Comparison of ENCODE assay signal across 10 mouse cellular contexts in genomic region chr6:83179390-83180117, GRCm38 (mm10). TPM values are rescaled to one million over a fixed set of nuclear protein-coding genes. Genes with fewer than 3 reads are reported as not detected.
DNase-seq lines count a peak whose midpoint lies in the region; ATAC-seq and TF ChIP-seq lines count a peak whose summit lies in the region.
"Had no signal": no experiment of that assay in that cellular context is flagged by ENCODE, and none has a peak within 500 bp of the region (broad histone marks: within the 10 kb centered on the region; RNA-seq: fewer than 3 reads in every experiment).

No protein-coding gene starts in this region.

- H3K9ac ChIP-seq in liver, embryonic 11.5 days (ENCODE audit: low read depth, low read length), result no peak overlapping the region
- no peak overlapping the region for H3K9ac ChIP-seq in liver, postnatal 0 days (replicated peaks)
- peak overlapping the region; percentile 40; the same call in 1 of the 2 replicates for H3K9ac ChIP-seq in limb, embryonic 11.5 days (ENCODE audit: low read length)

- 49% methylated on average over 12 of the region's 12 CpGs for WGBS in liver, embryonic 11.5 days
- WGBS in liver, postnatal 0 days (ENCODE audit: insufficient replicate concordance), result 55% methylated on average over 12 of the region's 12 CpGs
- WGBS in hindbrain, embryonic 10.5 days, result 13% methylated on average over 12 of the region's 12 CpGs
- WGBS in limb, embryonic 11.5 days, result 17% methylated on average over 12 of the region's 12 CpGs

- no peaks in the 10 kb centered on the region for H3K9me3 ChIP-seq in liver, embryonic 11.5 days (ENCODE audit: control insufficient read depth, low read length)
- H3K9me3 ChIP-seq in liver, postnatal 0 days (ENCODE audit: low read length), result no peaks in the 10 kb centered on the region
- H3K9me3 ChIP-seq in hindbrain, embryonic 10.5 days, result no peaks in the 10 kb centered on the region
- no peaks in the 10 kb centered on the region for H3K9me3 ChIP-seq in limb, embryonic 11.5 days (ENCODE audit: control insufficient read depth, low read length)

- peaks cover 9% of the 10 kb centered on the region; the same call in 1 of the 2 replicates for H3K4me1 ChIP-seq in liver, embryonic 11.5 days (replicated peaks; ENCODE audit: control insufficient read depth, insufficient read depth, low read length)
- H3K4me1 ChIP-seq in liver, postnatal 0 days (ENCODE audit: insufficient read depth), result peaks cover 2% of the 10 kb centered on the region; the same call in 1 of the 2 replicates
- H3K4me1 ChIP-seq in hindbrain, embryonic 10.5 days (replicated peaks), result peaks cover 17% of the 10 kb centered on the region
- peaks cover 8% of the 10 kb centered on the region; the same call in 1 of the 2 replicates for H3K4me1 ChIP-seq in limb, embryonic 11.5 days (ENCODE audit: control insufficient read depth, insufficient read depth, low read length)

- no peak overlapping the region for H3K27ac ChIP-seq in liver, embryonic 11.5 days (ENCODE audit: low read depth, low read length)
- H3K27ac ChIP-seq in liver, postnatal 0 days (ENCODE audit: low read depth), result no peak overlapping the region
- H3K27ac ChIP-seq in hindbrain, embryonic 10.5 days, result peak overlapping the region; percentile 74
- no peak overlapping the region for H3K27ac ChIP-seq in limb, embryonic 11.5 days (replicated peaks; ENCODE audit: low read depth, low read length)

- no peaks in the 10 kb centered on the region for H3K27me3 ChIP-seq in liver, embryonic 11.5 days (replicated peaks; ENCODE audit: control insufficient read depth, insufficient read depth, low read length)
- no peaks in the 10 kb centered on the region for H3K27me3 ChIP-seq in liver, postnatal 0 days (ENCODE audit: insufficient read depth, low read length)
- no peaks in the 10 kb centered on the region for H3K27me3 ChIP-seq in hindbrain, embryonic 10.5 days (ENCODE audit: insufficient read depth, poor library complexity, severe bottlenecking)
- H3K27me3 ChIP-seq in limb, embryonic 11.5 days (ENCODE audit: control insufficient read depth, insufficient read depth, low read length), result no peaks in the 10 kb centered on the region
- H3K27me3 ChIP-seq: Patski had no signal

- TF ChIP-seq CTCF in liver, postnatal 0 days (IDR thresholded peaks at IDR 0.05; ENCODE audit: low read depth), result no peak

- H3K4me2 ChIP-seq in liver, embryonic 11.5 days, result peak overlapping the region; percentile 48
- no peak overlapping the region for H3K4me2 ChIP-seq in liver, postnatal 0 days (ENCODE audit: low read depth, low read length)
- peak overlapping the region; percentile 48 for H3K4me2 ChIP-seq in limb, embryonic 11.5 days (ENCODE audit: low read depth, severe bottlenecking)

- no peak for TF ChIP-seq EP300 in liver, postnatal 0 days (IDR thresholded peaks at IDR 0.05; ENCODE audit: low read depth)

- ATAC-seq in liver, embryonic 11.5 days (replicated peaks; ENCODE audit: low FRiP score), result peak; percentile 45
- ATAC-seq in liver, postnatal 0 days, result no peak
- ATAC-seq in limb, embryonic 11.5 days (ENCODE audit: insufficient number of reproducible peaks, low FRiP score, low TSS enrichment, low read depth), result 0 out of 2 replicates have a peak, but pooled peaks have one; percentile 45
- ATAC-seq in megakaryocyte progenitor cell, adult 5-6 weeks (replicated peaks; ENCODE audit: poor library complexity), result no peak
- ATAC-seq: Patski had no signal

- no peak for DNase-seq in liver, embryonic 11.5 days (ENCODE audit: low spot score)
- no peak for DNase-seq in liver, postnatal 0 days
- peak; percentile 74 for DNase-seq in embryo, embryonic 10.5 days (ENCODE audit: low spot score)
- peak; percentile 62 for DNase-seq in hindbrain, embryonic 10.5 days (ENCODE audit: low spot score)
- DNase-seq in limb, embryonic 11.5 days (ENCODE audit: low spot score), result peak; percentile 51
- DNase-seq in retina, embryonic 14.5 days (ENCODE audit: low spot score), result peak; percentile 71
- DNase-seq in gastrocnemius, postnatal 25 days, result no peak

- H3K36me3 ChIP-seq in liver, embryonic 11.5 days (ENCODE audit: control insufficient read depth, insufficient read depth, low read length), result peaks cover 5% of the 10 kb centered on the region; the same call in 1 of the 2 replicates
- peaks cover 17% of the 10 kb centered on the region for H3K36me3 ChIP-seq in liver, postnatal 0 days (replicated peaks; ENCODE audit: insufficient read depth, low read length)
- H3K36me3 ChIP-seq in hindbrain, embryonic 10.5 days, result peaks cover 34% of the 10 kb centered on the region
- H3K36me3 ChIP-seq in limb, embryonic 11.5 days (ENCODE audit: control insufficient read depth, insufficient read depth, low read length), result peaks cover 3% of the 10 kb centered on the region; the same call in 1 of the 2 replicates

- peak overlapping the region; percentile 27 for H3K4me3 ChIP-seq in liver, embryonic 11.5 days (ENCODE audit: low read depth, low read length)
- no peak overlapping the region for H3K4me3 ChIP-seq in liver, postnatal 0 days (ENCODE audit: low read depth, low read length)
- H3K4me3 ChIP-seq in hindbrain, embryonic 10.5 days, result peak overlapping the region; percentile 47
- H3K4me3 ChIP-seq in limb, embryonic 11.5 days (ENCODE audit: low read depth, low read length), result peak overlapping the region; percentile 19; the same call in 1 of the 2 replicates

RNA-seq across cellular contexts. Expression of gene Dctn1, which starts 13.8 kb away (rescaled TPM):
- polyA plus RNA-seq in liver, embryonic 11.5 days (2014; fragmentation: Nextera tagmentation; extraction: Ambion mirVana), result 56.3 and 63.4 TPM in 2 replicates
- 13.2 and 14.7 TPM in 2 replicates for polyA plus RNA-seq in liver, postnatal 0 days (2015; fragmentation: Nextera tagmentation; extraction: Ambion mirVana)
- 121 and 140 TPM in 2 replicates for polyA plus RNA-seq in hindbrain, embryonic 10.5 days (2016; fragmentation: Nextera tagmentation; extraction: Ambion mirVana)
- polyA plus RNA-seq in limb, embryonic 11.5 days (2014; fragmentation: Nextera tagmentation; extraction: Ambion mirVana), result 70.4 and 71.4 TPM in 2 replicates
- 50.8 and 51.4 TPM in 2 replicates for total RNA-seq in megakaryocyte progenitor cell, adult 5-6 weeks (2015)
- total RNA-seq in megakaryocyte progenitor cell, adult 5-6 weeks (2017), result 85.9 and 86.2 TPM in 2 replicates
- total RNA-seq in gastrocnemius, postnatal 25 days (2021), result 100 to 1,000 TPM; 118 to 126 TPM

RNA-seq across cellular contexts. Expression of gene 1700003E16Rik, which starts 23.4 kb away (rescaled TPM):
- polyA plus RNA-seq in liver, embryonic 11.5 days (2014; fragmentation: Nextera tagmentation; extraction: Ambion mirVana), result 0.08 and 0.12 TPM in 2 replicates
- 0.25 and 0.27 TPM in 2 replicates for polyA plus RNA-seq in liver, postnatal 0 days (2015; fragmentation: Nextera tagmentation; extraction: Ambion mirVana)
- polyA plus RNA-seq in hindbrain, embryonic 10.5 days (2016; fragmentation: Nextera tagmentation; extraction: Ambion mirVana), result 3.1 and 6.0 TPM in 2 replicates
- 0.58 and 1.1 TPM in 2 replicates for polyA plus RNA-seq in limb, embryonic 11.5 days (2014; fragmentation: Nextera tagmentation; extraction: Ambion mirVana)
- not detected in 2 replicates for total RNA-seq in megakaryocyte progenitor cell, adult 5-6 weeks (2015)
- total RNA-seq in megakaryocyte progenitor cell, adult 5-6 weeks (2017), result not detected in 2 replicates
- not detected for total RNA-seq in gastrocnemius, postnatal 25 days (2021)

RNA-seq across cellular contexts. Expression of gene Wdr54, which starts 23.4 kb away (rescaled TPM):
- 2.3 and 4.3 TPM in 2 replicates for polyA plus RNA-seq in liver, embryonic 11.5 days (2014; fragmentation: Nextera tagmentation; extraction: Ambion mirVana)
- polyA plus RNA-seq in liver, postnatal 0 days (2015; fragmentation: Nextera tagmentation; extraction: Ambion mirVana), result 0.17 and 0.20 TPM in 2 replicates
- polyA plus RNA-seq in hindbrain, embryonic 10.5 days (2016; fragmentation: Nextera tagmentation; extraction: Ambion mirVana), result 14.2 and 15.9 TPM in 2 replicates
- polyA plus RNA-seq in limb, embryonic 11.5 days (2014; fragmentation: Nextera tagmentation; extraction: Ambion mirVana), result 11.5 and 13.7 TPM in 2 replicates
- total RNA-seq in megakaryocyte progenitor cell, adult 5-6 weeks (2015), result 0.57 TPM in 1 of 2 replicates, not detected in the other
- total RNA-seq in megakaryocyte progenitor cell, adult 5-6 weeks (2017), result under 0.01 and 0.14 TPM in 2 replicates
- 1 to 10 TPM; 1.2 to 1.4 TPM for total RNA-seq in gastrocnemius, postnatal 25 days (2021)

RNA-seq across cellular contexts. Expression of gene Slc4a5, which starts 40.1 kb away (rescaled TPM):
- polyA plus RNA-seq in liver, embryonic 11.5 days (2014; fragmentation: Nextera tagmentation; extraction: Ambion mirVana), result 0.23 and 0.41 TPM in 2 replicates
- polyA plus RNA-seq in liver, postnatal 0 days (2015; fragmentation: Nextera tagmentation; extraction: Ambion mirVana), result 0.04 and 0.05 TPM in 2 replicates
- 1.1 and 5.3 TPM in 2 replicates for polyA plus RNA-seq in hindbrain, embryonic 10.5 days (2016; fragmentation: Nextera tagmentation; extraction: Ambion mirVana)
- 0.16 and 0.47 TPM in 2 replicates for polyA plus RNA-seq in limb, embryonic 11.5 days (2014; fragmentation: Nextera tagmentation; extraction: Ambion mirVana)
- total RNA-seq in megakaryocyte progenitor cell, adult 5-6 weeks (2015), result 0.10 TPM in 1 of 2 replicates, not detected in the other
- under 0.01 TPM in 1 of 2 replicates, not detected in the other for total RNA-seq in megakaryocyte progenitor cell, adult 5-6 weeks (2017)
- total RNA-seq in gastrocnemius, postnatal 25 days (2021), result not detected
- total RNA-seq: heart, postnatal 36 days had no signal

RNA-seq across cellular contexts. Expression of gene Rtkn, which starts 44.3 kb away (rescaled TPM):
- 14.7 and 15.4 TPM in 2 replicates for polyA plus RNA-seq in liver, embryonic 11.5 days (2014; fragmentation: Nextera tagmentation; extraction: Ambion mirVana)
- polyA plus RNA-seq in liver, postnatal 0 days (2015; fragmentation: Nextera tagmentation; extraction: Ambion mirVana), result 7.0 and 7.1 TPM in 2 replicates
- polyA plus RNA-seq in hindbrain, embryonic 10.5 days (2016; fragmentation: Nextera tagmentation; extraction: Ambion mirVana), result 40.5 and 46.4 TPM in 2 replicates
- 29.2 and 30.5 TPM in 2 replicates for polyA plus RNA-seq in limb, embryonic 11.5 days (2014; fragmentation: Nextera tagmentation; extraction: Ambion mirVana)
- 1.9 and 2.4 TPM in 2 replicates for total RNA-seq in megakaryocyte progenitor cell, adult 5-6 weeks (2015)
- total RNA-seq in megakaryocyte progenitor cell, adult 5-6 weeks (2017), result 2.2 and 2.4 TPM in 2 replicates
- total RNA-seq in gastrocnemius, postnatal 25 days (2021), result 10 to 100 TPM in 1 of 2 experiments, 1 to 10 TPM in 1; 7.9 to 14.4 TPM

Comparison
In these comparisons a context has a peak if more than half of its experiments do, and no peak if none do; other contexts are left out.
1. ATAC-seq: peak in liver, embryonic 11.5 days (single experiment) and limb, embryonic 11.5 days (single experiment); none in liver, postnatal 0 days (single experiment) and megakaryocyte progenitor cell, adult 5-6 weeks (single experiment).
2. DNase-seq: peak in embryo, embryonic 10.5 days (single experiment), hindbrain, embryonic 10.5 days (single experiment), limb, embryonic 11.5 days (single experiment) and retina, embryonic 14.5 days (single experiment); none in liver, embryonic 11.5 days (single experiment), liver, postnatal 0 days (single experiment) and gastrocnemius, postnatal 25 days (single experiment).